Mouse (Mus musculus) forebrain, embryonic 14.5 days (tissue): ENCODE data around the gene Ssr1. TPM values are rescaled to one million over a fixed set of nuclear protein-coding genes. Genes with fewer than 3 reads are reported as not detected.

Source experiments
- ATAC-seq: fragments of 200-750 bp; cut with Nextera tagmentation; 2 replicates; pipeline ENCODE4 v1.8.0; 2017; ENCODE audit warnings: mild to moderate bottlenecking, moderate library complexity
- DNase-seq: peaks from one replicate; pipeline ENCODE4 v3.0.0-alpha.2; 2015; ENCODE audit warnings: low spot score
- H3K27ac ChIP-seq: fragments of 300-500 bp; sonication (generic); 2 replicates; pipeline ENCODE4 v1.5.1; 2014; ENCODE audit warnings: low read depth, mild to moderate bottlenecking, control low read depth, low read length, moderate library complexity
- H3K27me3 ChIP-seq: fragments of 300-500 bp; sonication (generic); replicated peaks from 2 replicates; pipeline ENCODE4 v1.6.1; 2014; ENCODE audit warnings: low read length, control low read depth, mixed read lengths; ENCODE audit not compliant: control insufficient read depth, insufficient read depth
- H3K36me3 ChIP-seq: fragments of 300-500 bp; sonication (generic); 2 replicates; pipeline ENCODE4 v1.6.1; 2014; ENCODE audit warnings: low read length, control low read depth; ENCODE audit not compliant: control insufficient read depth, insufficient read depth
- H3K4me1 ChIP-seq: fragments of 300-500 bp; sonication (generic); 2 replicates; pipeline ENCODE4 v1.6.1; 2014; ENCODE audit warnings: antibody characterized with exemption, low read length, control low read depth; ENCODE audit not compliant: control insufficient read depth, insufficient read depth
- H3K4me2 ChIP-seq: fragments of 300-500 bp; sonication (generic); 2 replicates; pipeline ENCODE4 v1.6.1; 2014; ENCODE audit warnings: mild to moderate bottlenecking, control low read depth, low read length
- H3K4me3 ChIP-seq: fragments of 300-500 bp; sonication (generic); 2 replicates; pipeline ENCODE4 v1.5.1; 2014; ENCODE audit warnings: low read depth, low read length, control low read depth
- H3K9ac ChIP-seq: fragments of 300-500 bp; sonication (generic); 2 replicates; pipeline ENCODE4 v1.6.1; 2014; ENCODE audit warnings: mild to moderate bottlenecking, low read length, control low read depth, moderate library complexity
- H3K9me3 ChIP-seq: fragments of 300-500 bp; sonication (generic); replicated peaks from 2 replicates; pipeline ENCODE4 v1.6.1; 2016; ENCODE audit warnings: low read length, control low read depth, mixed read lengths; ENCODE audit not compliant: control insufficient read depth
- WGBS: fragments of 180-500 bp; shearing (Covaris S2); extraction: QIAGEN DNeasy Blood & Tissue Kit; methylation state at CpG from one replicate; pipeline ENCODE4 v1.1.7; 2014; 5-methylcytosine and 5-hydroxymethylcytosine counted together
- polyA plus RNA-seq: library from polyadenylated mRNA; unstranded; fragments of >200 nt; fragmentation: Nextera tagmentation; extraction: Ambion mirVana; gene quantifications from 2 replicates; pipeline ENCODE4 v1.2.1, GENCODE M21; 2014

Ssr1 gene
- polyA plus RNA-seq, 1 experiment from 2014 or later = 64.9 TPM

DNA sequence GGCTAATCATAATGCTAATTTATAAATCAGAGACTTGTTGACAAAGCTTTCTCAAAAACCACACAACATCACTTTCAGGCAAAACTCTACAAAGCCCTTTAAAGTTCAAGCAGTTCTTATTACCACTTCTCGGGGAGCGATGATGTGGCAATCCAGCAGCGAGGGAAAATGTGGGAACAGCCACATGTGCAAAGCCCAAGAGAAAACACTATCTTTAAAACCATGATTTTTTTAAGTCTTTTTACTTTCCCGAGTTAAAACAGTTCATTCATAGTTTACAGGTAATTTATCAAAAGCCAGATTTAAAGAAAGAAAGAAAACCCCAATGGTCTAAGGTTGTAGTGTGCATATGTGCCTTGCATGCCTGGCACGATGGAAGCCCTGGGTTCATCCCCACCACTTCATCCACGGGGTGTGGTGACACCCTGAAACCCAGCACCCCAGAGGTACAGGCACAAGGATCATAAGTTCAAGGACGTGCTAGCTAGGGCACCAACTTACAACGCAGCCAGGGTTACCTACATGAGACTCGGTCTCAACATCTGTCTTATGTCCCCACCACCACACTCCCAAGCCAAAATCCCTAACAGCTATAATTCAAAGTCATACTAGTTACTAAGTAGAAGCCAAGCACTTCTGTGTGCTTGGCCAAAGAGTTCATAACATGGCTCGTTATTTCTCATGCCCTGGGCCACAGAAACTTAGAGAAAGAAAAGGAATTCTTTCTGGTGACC, 1.2 kb downstream of the Ssr1 start:
- Histone ChIP-seq H3K27me3 (no peaks in the 10 kb centered on the region), H3K9me3 (no peaks in the 10 kb centered on the region), H3K9ac (peak overlapping the region; percentile 94), H3K4me1 (peaks cover 6% of the 10 kb centered on the region; the same call in 1 of the 2 replicates), H3K27ac (no peak overlapping the region), H3K4me3 (peak overlapping the region; percentile 90), H3K36me3 (peaks cover 38% of the 10 kb centered on the region), H3K4me2 (peak overlapping the region; percentile 75)
- DNase-seq (no peak), ATAC-seq (no peak)
- WGBS = 16% methylated on average over 10 of the region's 10 CpGs

- H3K27ac ChIP-seq = no peak overlapping the region
- H3K27me3 ChIP-seq = no peaks in the 10 kb centered on the region
- 94% methylated on average over 8 of the region's 8 CpGs for WGBS
- ATAC-seq (no peak), DNase-seq (no peak)
- no peaks in the 10 kb centered on the region for H3K9me3 ChIP-seq
- no peak overlapping the region for H3K4me3 ChIP-seq
- H3K4me2 ChIP-seq = no peak overlapping the region
- H3K36me3 ChIP-seq = peaks cover 66% of the 10 kb centered on the region
- no peak overlapping the region for H3K9ac ChIP-seq
- peaks cover 6% of the 10 kb centered on the region; the same call in 1 of the 2 replicates for H3K4me1 ChIP-seq
Measured at GRCm38 (mm10) chr13:37989701-37990100, 4.3 kb downstream of the Ssr1 start.

DNA sequence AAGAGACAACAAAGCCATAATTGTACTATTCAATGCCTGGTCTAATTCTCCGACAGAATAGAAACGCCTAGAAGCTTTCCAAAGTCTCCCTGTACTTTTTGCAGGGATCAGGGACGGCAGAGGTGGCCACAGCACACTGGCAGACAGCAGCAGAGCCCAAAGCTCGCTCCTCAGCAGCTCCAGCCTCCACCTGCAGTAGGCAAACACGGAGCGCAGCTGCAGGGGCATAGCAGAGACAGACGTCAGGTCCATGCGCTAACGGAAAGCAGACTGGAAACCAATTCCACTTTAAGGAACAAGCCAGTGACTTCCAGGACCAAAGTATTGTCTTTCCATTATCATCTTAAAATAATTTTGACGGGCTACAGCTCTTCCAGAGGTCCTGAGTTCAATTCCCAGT, 7.9 kb downstream of the Ssr1 start:
- Histone ChIP-seq H3K36me3 (peaks cover 94% of the 10 kb centered on the region), H3K27me3 (no peaks in the 10 kb centered on the region), H3K4me3 (no peak overlapping the region), H3K4me2 (no peak overlapping the region), H3K9ac (no peak overlapping the region), H3K4me1 (no peaks in the 10 kb centered on the region), H3K9me3 (no peaks in the 10 kb centered on the region), H3K27ac (no peak overlapping the region)
- DNase-seq (no peak), ATAC-seq (no peak)
- WGBS = 77% methylated on average over 10 of the region's 10 CpGs

- Histone ChIP-seq H3K9me3 (no peaks in the 10 kb centered on the region), H3K27ac (no peak overlapping the region), H3K4me2 (no peak overlapping the region), H3K4me3 (no peak overlapping the region), H3K9ac (no peak overlapping the region), H3K27me3 (no peaks in the 10 kb centered on the region), H3K4me1 (no peaks in the 10 kb centered on the region), H3K36me3 (peaks cover 90% of the 10 kb centered on the region)
- ATAC-seq (no peak), DNase-seq (no peak)
- 91% methylated on average over 5 of the region's 5 CpGs for WGBS
Measured at GRCm38 (mm10) chr13:37981063-37981462, 13.0 kb downstream of the Ssr1 start.

DNA sequence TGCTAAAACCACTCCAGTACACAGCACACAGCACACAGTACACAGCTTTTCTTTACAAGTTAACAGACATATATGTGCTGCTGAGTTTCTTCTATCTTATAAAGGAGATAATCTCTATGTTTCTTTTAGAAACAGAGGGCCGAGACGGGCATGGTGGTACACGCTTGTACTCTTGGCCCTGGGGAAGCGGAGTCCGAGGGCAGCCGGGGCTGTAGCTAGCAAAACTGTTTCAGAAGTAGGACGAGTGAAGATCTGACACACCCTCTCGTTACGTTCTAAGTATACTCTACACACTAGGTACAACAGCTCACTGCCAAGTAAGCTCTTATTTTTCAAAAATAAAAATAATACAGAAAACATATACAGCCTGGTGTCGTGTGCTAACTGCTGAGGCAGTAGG, 13.7 kb downstream of the Ssr1 start:
- Histone ChIP-seq H3K4me1 (no peaks in the 10 kb centered on the region), H3K9ac (no peak overlapping the region), H3K36me3 (peaks cover 91% of the 10 kb centered on the region), H3K27ac (no peak overlapping the region), H3K4me3 (no peak overlapping the region), H3K9me3 (no peaks in the 10 kb centered on the region), H3K27me3 (no peaks in the 10 kb centered on the region), H3K4me2 (no peak overlapping the region)
- no peak for DNase-seq
- no peak for ATAC-seq
- 91% methylated on average over 10 of the region's 10 CpGs for WGBS

- Histone ChIP-seq H3K4me2 (no peak overlapping the region), H3K27ac (no peak overlapping the region), H3K4me1 (no peaks in the 10 kb centered on the region), H3K36me3 (peaks cover 89% of the 10 kb centered on the region), H3K27me3 (no peaks in the 10 kb centered on the region), H3K9ac (no peak overlapping the region), H3K4me3 (no peak overlapping the region), H3K9me3 (no peaks in the 10 kb centered on the region)
- 94% methylated on average over 12 of the region's 12 CpGs for WGBS
- ATAC-seq (no peak), DNase-seq (no peak)
Measured at GRCm38 (mm10) chr13:37979506-37979905, 14.5 kb downstream of the Ssr1 start.

- Histone ChIP-seq H3K4me2 (no peak overlapping the region), H3K9me3 (no peaks in the 10 kb centered on the region), H3K4me1 (no peaks in the 10 kb centered on the region), H3K27ac (no peak overlapping the region), H3K27me3 (no peaks in the 10 kb centered on the region), H3K36me3 (peaks cover 45% of the 10 kb centered on the region), H3K4me3 (no peak overlapping the region), H3K9ac (no peak overlapping the region)
- no peak for DNase-seq
- WGBS = 83% methylated on average over 5 of the region's 5 CpGs
- no peak for ATAC-seq
Measured at GRCm38 (mm10) chr13:37974731-37975130, 19.3 kb downstream of the Ssr1 start.

- Histone ChIP-seq H3K4me1 (no peaks in the 10 kb centered on the region), H3K4me3 (no peak overlapping the region), H3K9me3 (no peaks in the 10 kb centered on the region), H3K27ac (no peak overlapping the region), H3K27me3 (no peaks in the 10 kb centered on the region), H3K9ac (no peak overlapping the region), H3K4me2 (no peak overlapping the region), H3K36me3 (peaks cover 38% of the 10 kb centered on the region)
- 92% methylated on average over 6 of the region's 6 CpGs for WGBS
- ATAC-seq (no peak), DNase-seq (no peak)
Measured at GRCm38 (mm10) chr13:37974036-37974435, 20.0 kb downstream of the Ssr1 start.

GRCm38 (mm10) chr13:37970887-37971530, 23.0 kb downstream of the Ssr1 start:
- ATAC-seq (no peak), DNase-seq (no peak)
- Histone ChIP-seq H3K4me2 (no peak overlapping the region), H3K27me3 (no peaks in the 10 kb centered on the region), H3K27ac (no peak overlapping the region; the same call in 1 of the 2 replicates), H3K4me3 (no peak overlapping the region), H3K4me1 (peaks cover 7% of the 10 kb centered on the region; the same call in 1 of the 2 replicates), H3K9me3 (no peaks in the 10 kb centered on the region), H3K9ac (no peak overlapping the region), H3K36me3 (peaks cover 11% of the 10 kb centered on the region; the same call in 1 of the 2 replicates)
- WGBS = 89% methylated on average over 11 of the region's 11 CpGs
